In genomic region chr14:54597084-54597483, GRCm38 (mm10) we compare ENCODE assay signal across 17 mouse cellular contexts. TPM values are rescaled to one million over a fixed set of nuclear protein-coding genes. Genes with fewer than 3 reads are reported as not detected.
A peak's percentile ranks its signal among the peaks of the same experiment; 100 is the strongest.
DNase-seq lines count a peak whose midpoint lies in the region; ATAC-seq and TF ChIP-seq lines count a peak whose summit lies in the region.
"Had no signal": no experiment of that assay in that cellular context is flagged by ENCODE, and none has a peak within 500 bp of the region (broad histone marks: within the 10 kb centered on the region; RNA-seq: fewer than 3 reads in every experiment).

No protein-coding gene starts in this region.

- H3K4me1 ChIP-seq in hindbrain, postnatal 0 days (ENCODE audit: insufficient read depth, low read length), result no peaks in the 10 kb centered on the region
- H3K4me1 ChIP-seq in hindbrain, embryonic 11.5 days (replicated peaks; ENCODE audit: control insufficient read depth, insufficient read depth, low read length), result no peaks in the 10 kb centered on the region
- H3K4me1 ChIP-seq in spleen, adult 2 months (ENCODE audit: control insufficient read depth, insufficient read depth, insufficient read length), result no peaks in the 10 kb centered on the region

- no peak overlapping the region for H3K9ac ChIP-seq in hindbrain, postnatal 0 days (replicated peaks; ENCODE audit: low read length)
- no peak overlapping the region for H3K9ac ChIP-seq in hindbrain, embryonic 11.5 days (ENCODE audit: low read depth, low read length)
- H3K9ac ChIP-seq: neural tube, embryonic 12.5 days had no signal

- H3K36me3 ChIP-seq in hindbrain, postnatal 0 days (ENCODE audit: insufficient read depth, low read length), result no peaks in the 10 kb centered on the region
- peaks cover 2% of the 10 kb centered on the region; the same call in 1 of the 2 replicates for H3K36me3 ChIP-seq in hindbrain, embryonic 11.5 days (ENCODE audit: control insufficient read depth, insufficient read depth, low read length)
- peaks cover 1% of the 10 kb centered on the region; the same call in 1 of the 2 replicates for H3K36me3 ChIP-seq in spleen, adult 2 months (ENCODE audit: control insufficient read depth, insufficient read depth, low read length)

- TF ChIP-seq POLR2A in spleen, adult 2 months (IDR thresholded peaks at IDR 0.05; ENCODE audit: low read depth, low read length), result no peak

- 85% methylated on average over 7 of the region's 7 CpGs for WGBS in hindbrain, postnatal 0 days
- WGBS in hindbrain, embryonic 11.5 days, result 81% methylated on average over 7 of the region's 7 CpGs
- 84% methylated on average over 7 of the region's 7 CpGs for whole genome bisulfite sequencing in spleen, adult 2 months

- no peaks in the 10 kb centered on the region for H3K9me3 ChIP-seq in hindbrain, postnatal 0 days (ENCODE audit: low read length)
- no peaks in the 10 kb centered on the region for H3K9me3 ChIP-seq in hindbrain, embryonic 11.5 days (ENCODE audit: control insufficient read depth, low read length)
- H3K9me3 ChIP-seq: G1E; neural tube, embryonic 12.5 days had no signal

- no peak overlapping the region for H3K4me3 ChIP-seq in hindbrain, postnatal 0 days (ENCODE audit: low read length)
- H3K4me3 ChIP-seq in hindbrain, embryonic 11.5 days (ENCODE audit: low read depth, low read length), result no peak overlapping the region
- H3K4me3 ChIP-seq in spleen, adult 2 months (ENCODE audit: extremely low read depth, insufficient read depth, insufficient read length), result no peak overlapping the region
- H3K4me3 ChIP-seq: neural tube, embryonic 12.5 days had no signal

- no peak overlapping the region for H3K27ac ChIP-seq in hindbrain, postnatal 0 days
- no peak overlapping the region for H3K27ac ChIP-seq in hindbrain, embryonic 11.5 days (ENCODE audit: low read depth, low read length)
- H3K27ac ChIP-seq in spleen, adult 2 months (ENCODE audit: insufficient read depth, low read length), result no peak overlapping the region
- H3K27ac ChIP-seq: macrophage; neural tube, embryonic 12.5 days had no signal

- no peak overlapping the region for H3K4me2 ChIP-seq in hindbrain, postnatal 0 days (ENCODE audit: low read depth, low read length)
- H3K4me2 ChIP-seq in hindbrain, embryonic 11.5 days (replicated peaks; ENCODE audit: low read depth, low read length), result no peak overlapping the region
- H3K4me2 ChIP-seq: neural tube, embryonic 12.5 days had no signal

- peak; percentile 54 for TF ChIP-seq CTCF in hindbrain, postnatal 0 days (IDR thresholded peaks at IDR 0.05; ENCODE audit: low read depth)
- peak; percentile 63; the same call in 1 of the 2 replicates for TF ChIP-seq CTCF in spleen, adult 2 months (IDR thresholded peaks at IDR 0.05; ENCODE audit: extremely low read depth, insufficient read depth, insufficient read length, insufficient replicate concordance)

- H3K27me3 ChIP-seq in hindbrain, postnatal 0 days (ENCODE audit: insufficient read depth, low read length), result no peaks in the 10 kb centered on the region
- H3K27me3 ChIP-seq in hindbrain, embryonic 11.5 days (ENCODE audit: control insufficient read depth, insufficient read depth, low read length), result no peaks in the 10 kb centered on the region
- no peaks in the 10 kb centered on the region for H3K27me3 ChIP-seq in spleen, adult 2 months (ENCODE audit: control insufficient read depth, insufficient read depth, low read length)
- H3K27me3 ChIP-seq: neural tube, embryonic 12.5 days had no signal

- DNase-seq in hindbrain, postnatal 0 days (ENCODE audit: low spot score), result no peak
- no peak for DNase-seq in hindbrain, embryonic 11.5 days (ENCODE audit: low spot score)
- DNase-seq in spleen, adult 2 months (ENCODE audit: low read depth in 1 of 2, low spot score in 2 of 2), result no peak
- DNase-seq in spleen, postnatal 36 days (ENCODE audit: low spot score in 2 of 2), result no peak
- DNase-seq in ZHBTc4 (ENCODE audit: low read depth, low spot score), result peak; percentile 87
- no peak for DNase-seq in right cerebral cortex, postnatal 14 days
- DNase-seq: cerebellum, adult 11 months; layer of hippocampus, adult 9-11 months; thymus, postnatal 25 days had no signal

- no peak for ATAC-seq in hindbrain, postnatal 0 days
- no peak for ATAC-seq in hindbrain, embryonic 11.5 days (ENCODE audit: low FRiP score)
- peak; percentile 39; the same call in 1 of the 2 replicates for ATAC-seq in neutrophil, adult 5-6 weeks (ENCODE audit: extremely low read depth, insufficient number of reproducible peaks, low FRiP score, poor library complexity, severe bottlenecking)
- ATAC-seq in frontal cortex, adult (ENCODE audit: low TSS enrichment), result no peak
- ATAC-seq: intestine, embryonic 16.5 days had no signal

RNA-seq across cellular contexts. Expression of gene 4931414P19Rik, which starts 8.7 kb away (rescaled TPM):
- total RNA-seq in hindbrain, postnatal 0 days (2014; rRNA removed), result 4.8 and 6.8 TPM in 2 replicates
- polyA plus RNA-seq in hindbrain, postnatal 0 days (2015; fragmentation: Nextera tagmentation; extraction: Ambion mirVana), result 2.5 and 3.9 TPM in 2 replicates
- 6.2 and 6.9 TPM in 2 replicates for polyA plus RNA-seq in hindbrain, embryonic 11.5 days (2014; fragmentation: Nextera tagmentation; extraction: Ambion mirVana)
- 4.2 and 6.0 TPM in 2 replicates for polyA plus RNA-seq in spleen, adult 2 months (2012; rRNA removed)
- total RNA-seq in neutrophil, adult 5-6 weeks (2017), result 2.1 and 4.5 TPM in 2 replicates

RNA-seq across cellular contexts. Expression of gene Ajuba, which starts 19.7 kb away (rescaled TPM):
- total RNA-seq in hindbrain, postnatal 0 days (2014; rRNA removed), result 9.8 and 11.2 TPM in 2 replicates
- 5.7 and 6.1 TPM in 2 replicates for polyA plus RNA-seq in hindbrain, postnatal 0 days (2015; fragmentation: Nextera tagmentation; extraction: Ambion mirVana)
- polyA plus RNA-seq in hindbrain, embryonic 11.5 days (2014; fragmentation: Nextera tagmentation; extraction: Ambion mirVana), result 23.2 and 29.4 TPM in 2 replicates
- polyA plus RNA-seq in spleen, adult 2 months (2012; rRNA removed), result 3.0 and 3.9 TPM in 2 replicates
- 0.12 and 0.25 TPM in 2 replicates for total RNA-seq in neutrophil, adult 5-6 weeks (2017)
- total RNA-seq: G1E had no signal
- polyA plus RNA-seq: G1E had no signal

RNA-seq across cellular contexts. Expression of gene Psmb5, which starts 20.7 kb away (rescaled TPM):
- total RNA-seq in hindbrain, postnatal 0 days (2014; rRNA removed), result 181 and 204 TPM in 2 replicates
- polyA plus RNA-seq in hindbrain, postnatal 0 days (2015; fragmentation: Nextera tagmentation; extraction: Ambion mirVana), result 411 and 417 TPM in 2 replicates
- 439 and 455 TPM in 2 replicates for polyA plus RNA-seq in hindbrain, embryonic 11.5 days (2014; fragmentation: Nextera tagmentation; extraction: Ambion mirVana)
- 82.5 and 102 TPM in 2 replicates for polyA plus RNA-seq in spleen, adult 2 months (2012; rRNA removed)
- 24.0 and 29.1 TPM in 2 replicates for total RNA-seq in neutrophil, adult 5-6 weeks (2017)

RNA-seq across cellular contexts. Expression of gene Psmb11, which starts 24.1 kb away (rescaled TPM):
- 0.05 TPM in 1 of 2 replicates, not detected in the other for total RNA-seq in hindbrain, postnatal 0 days (2014; rRNA removed)
- 0.16 and 0.21 TPM in 2 replicates for polyA plus RNA-seq in hindbrain, postnatal 0 days (2015; fragmentation: Nextera tagmentation; extraction: Ambion mirVana)
- not detected in 2 replicates for polyA plus RNA-seq in hindbrain, embryonic 11.5 days (2014; fragmentation: Nextera tagmentation; extraction: Ambion mirVana)
- not detected in 2 replicates for polyA plus RNA-seq in spleen, adult 2 months (2012; rRNA removed)
- 0.12 TPM in 1 of 2 replicates, not detected in the other for total RNA-seq in neutrophil, adult 5-6 weeks (2017)
- total RNA-seq: gastrocnemius, adult 18-20 months had no signal
- polyA plus RNA-seq: G1E; heart, embryonic 14.5 days; intestine, embryonic 16.5 days; macrophage; neural tube, embryonic 12.5 days had no signal

RNA-seq across cellular contexts. Expression of gene Haus4, which starts 42.7 kb away (rescaled TPM):
- 19.1 and 28.9 TPM in 2 replicates for total RNA-seq in hindbrain, postnatal 0 days (2014; rRNA removed)
- 21.2 and 23.8 TPM in 2 replicates for polyA plus RNA-seq in hindbrain, postnatal 0 days (2015; fragmentation: Nextera tagmentation; extraction: Ambion mirVana)
- 34.8 and 35.7 TPM in 2 replicates for polyA plus RNA-seq in hindbrain, embryonic 11.5 days (2014; fragmentation: Nextera tagmentation; extraction: Ambion mirVana)
- polyA plus RNA-seq in spleen, adult 2 months (2012; rRNA removed), result 12.8 and 15.1 TPM in 2 replicates
- 20.0 and 20.7 TPM in 2 replicates for total RNA-seq in neutrophil, adult 5-6 weeks (2017)
